ENCODE assay signal across 28 mouse cellular contexts in the genomic region with DNA sequence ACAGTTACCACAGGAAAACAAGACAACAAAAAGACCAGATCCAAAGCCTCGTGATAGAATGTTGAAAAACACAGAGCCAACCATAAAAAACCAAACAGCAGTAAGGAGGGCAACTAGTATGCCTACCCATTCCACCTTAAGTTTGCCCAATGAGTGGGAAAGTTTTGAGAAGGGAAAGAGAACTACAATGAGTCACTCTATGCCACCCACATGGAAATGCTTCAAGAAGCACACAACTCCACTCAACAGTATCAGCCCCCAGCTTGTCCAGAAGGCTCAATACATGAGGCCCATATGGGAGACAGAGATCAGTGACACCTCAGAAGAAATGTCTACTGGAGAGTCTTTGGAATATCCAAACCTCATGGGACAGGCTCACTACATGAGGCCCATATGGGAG.
"Had no signal": no experiment of that assay in that cellular context is flagged by ENCODE, and none has a peak within 500 bp of the region (broad histone marks: within the 10 kb centered on the region; RNA-seq: fewer than 3 reads in every experiment).

No protein-coding gene starts in this region.

- H3K27ac ChIP-seq: embryonic facial prominence, embryonic 10.5 days; embryonic facial prominence, embryonic 12.5 days; embryonic facial prominence, embryonic 13.5 days; embryonic facial prominence, embryonic 15.5 days; forebrain, embryonic 10.5 days; forebrain, embryonic 12.5 days; forebrain, embryonic 13.5 days; forebrain, embryonic 15.5 days; gastrocnemius, adult 2 months; heart, adult 2 months had no signal

- H3K36me3 ChIP-seq: embryonic facial prominence, embryonic 10.5 days; embryonic facial prominence, embryonic 12.5 days; embryonic facial prominence, embryonic 13.5 days; embryonic facial prominence, embryonic 15.5 days; forebrain, embryonic 10.5 days; forebrain, embryonic 12.5 days; forebrain, embryonic 15.5 days had no signal

- H3K4me1 ChIP-seq: embryonic facial prominence, embryonic 10.5 days; embryonic facial prominence, embryonic 12.5 days; embryonic facial prominence, embryonic 13.5 days; embryonic facial prominence, embryonic 15.5 days; forebrain, embryonic 10.5 days; forebrain, embryonic 12.5 days; forebrain, embryonic 13.5 days; forebrain, embryonic 15.5 days had no signal

- H3K27me3 ChIP-seq: embryonic facial prominence, embryonic 12.5 days; embryonic facial prominence, embryonic 13.5 days; embryonic facial prominence, embryonic 15.5 days; forebrain, embryonic 12.5 days; forebrain, embryonic 13.5 days; forebrain, embryonic 15.5 days had no signal

- H3K4me3 ChIP-seq: embryonic facial prominence, embryonic 10.5 days; embryonic facial prominence, embryonic 12.5 days; embryonic facial prominence, embryonic 13.5 days; embryonic facial prominence, embryonic 15.5 days; erythroblast, embryonic 14.5 days; forebrain, embryonic 10.5 days; forebrain, embryonic 12.5 days; forebrain, embryonic 13.5 days; forebrain, embryonic 15.5 days; gastrocnemius, adult 2 months; heart, adult 2 months had no signal

- ATAC-seq: forebrain, embryonic 13.5 days; forebrain, embryonic 14.5 days; forebrain, embryonic 15.5 days; forebrain, embryonic 16.5 days; forebrain, postnatal 0 days had no signal

- DNase-seq: cerebellum, adult 8-10 months; cerebellum, adult 9-10 months; cerebellum, adult 9-11 months; cerebellum, postnatal 10 days; cerebellum, postnatal 14 days; cerebellum, postnatal 25 days; cerebellum, postnatal 36 days; embryo, embryonic 11 days; forebrain, postnatal 0 days; gastrocnemius, adult 2 months; gastrocnemius, postnatal 10 days; gastrocnemius, postnatal 14 days; gastrocnemius, postnatal 25 days; gastrocnemius, postnatal 36 days; heart, adult 11 months; heart, adult 18-20 months; heart, adult 2 months had no signal
